Mouse (Mus musculus) heart, embryonic 11.5 days (tissue): ENCODE measurements at regions not wholly inside any gene's neighbourhood (a gene's known extent, or its start where the extent isn't known, plus 50 kb on each side); places are given as distances from the start of the nearest gene placed in this dataset.

Experiments used
- ATAC-seq: fragments of 200-750 bp; cut with Nextera tagmentation; replicated peaks from 2 replicates; pipeline ENCODE4 v1.8.0; 2017; ENCODE audit warnings: moderate library complexity; ENCODE audit not compliant: insufficient number of reproducible peaks, low FRiP score, low TSS enrichment
- H3K27ac ChIP-seq: fragments of 300-500 bp; sonication (generic); 2 replicates; pipeline ENCODE4 v1.5.1; 2014; ENCODE audit warnings: mild to moderate bottlenecking, low read depth, low read length
- H3K27me3 ChIP-seq: fragments of 300-500 bp; sonication (generic); 2 replicates; pipeline ENCODE4 v1.6.1; 2014; ENCODE audit warnings: mild to moderate bottlenecking, low read length, mixed read lengths; ENCODE audit not compliant: control insufficient read depth, insufficient read depth
- H3K36me3 ChIP-seq: fragments of 300-500 bp; sonication (generic); 2 replicates; pipeline ENCODE4 v1.6.1; 2014; ENCODE audit warnings: mild to moderate bottlenecking, low read length, moderate library complexity, mixed read lengths; ENCODE audit not compliant: control insufficient read depth, insufficient read depth
- H3K4me1 ChIP-seq: fragments of 300-500 bp; sonication (generic); 2 replicates; pipeline ENCODE4 v1.6.1; 2014; ENCODE audit warnings: low read length; ENCODE audit not compliant: control insufficient read depth, insufficient read depth
- H3K4me2 ChIP-seq: fragments of 300-500 bp; sonication (generic); 2 replicates; pipeline ENCODE4 v1.6.1; 2014; ENCODE audit warnings: mild to moderate bottlenecking, moderate library complexity
- H3K4me3 ChIP-seq: fragments of 300-500 bp; sonication (generic); 2 replicates; pipeline ENCODE4 v1.5.1; 2014; ENCODE audit warnings: low read depth, low read length
- H3K9ac ChIP-seq: fragments of 300-500 bp; sonication (generic); 2 replicates; pipeline ENCODE4 v1.6.1; 2014; ENCODE audit warnings: mild to moderate bottlenecking, low read depth, low read length, moderate library complexity
- H3K9me3 ChIP-seq: fragments of 300-500 bp; sonication (generic); replicated peaks from 2 replicates; pipeline ENCODE4 v1.6.1; 2016; ENCODE audit warnings: low read length; ENCODE audit not compliant: control insufficient read depth
- WGBS: fragments of 180-500 bp; shearing (Covaris S2); extraction: QIAGEN DNeasy Blood & Tissue Kit; methylation state at CpG from one replicate; pipeline ENCODE4 v1.1.7; 2014; ENCODE audit not compliant: insufficient replicate concordance; 5-methylcytosine and 5-hydroxymethylcytosine counted together

- no peak for ATAC-seq
- H3K36me3 ChIP-seq, result no peaks in the 10 kb centered on the region
- H3K4me3 ChIP-seq, result no peak overlapping the region
- H3K27me3 ChIP-seq, result no peaks in the 10 kb centered on the region
- 77% methylated on average over 5 of the region's 5 CpGs for WGBS
- no peaks in the 10 kb centered on the region for H3K9me3 ChIP-seq
- no peak overlapping the region for H3K9ac ChIP-seq
- no peaks in the 10 kb centered on the region; the same call in 1 of the 2 replicates for H3K4me1 ChIP-seq
- H3K4me2 ChIP-seq, result no peak overlapping the region
- H3K27ac ChIP-seq, result no peak overlapping the region
Measured at GRCm38 (mm10) chr3:137217926-137218325, 122.9 kb upstream of the Emcn start.

- no peaks in the 10 kb centered on the region for H3K27me3 ChIP-seq
- H3K9me3 ChIP-seq, result no peaks in the 10 kb centered on the region
- H3K4me1 ChIP-seq, result no peaks in the 10 kb centered on the region
- no peak overlapping the region for H3K4me2 ChIP-seq
- no peak overlapping the region for H3K27ac ChIP-seq
- ATAC-seq, result no peak
- H3K36me3 ChIP-seq, result no peaks in the 10 kb centered on the region
- H3K9ac ChIP-seq, result no peak overlapping the region
- no peak overlapping the region for H3K4me3 ChIP-seq
- WGBS, result 87% methylated on average over 1 of the region's 1 CpGs
Measured at GRCm38 (mm10) chr3:137226151-137226550, 114.7 kb upstream of the Emcn start.

GRCm38 (mm10) chr3:137227122-137227838 is 113.6 kb upstream of the Emcn start:
- Histone ChIP-seq H3K9ac (no peak overlapping the region), H3K36me3 (no peaks in the 10 kb centered on the region), H3K4me2 (no peak overlapping the region), H3K27me3 (no peaks in the 10 kb centered on the region), H3K27ac (no peak overlapping the region), H3K4me3 (no peak overlapping the region), H3K9me3 (no peaks in the 10 kb centered on the region), H3K4me1 (no peaks in the 10 kb centered on the region)
- 70% methylated on average over 5 of the region's 5 CpGs for WGBS
- no peak for ATAC-seq

- no peaks in the 10 kb centered on the region for H3K9me3 ChIP-seq
- H3K9ac ChIP-seq, result no peak overlapping the region
- no peaks in the 10 kb centered on the region for H3K36me3 ChIP-seq
- no peak overlapping the region for H3K27ac ChIP-seq
- H3K27me3 ChIP-seq, result no peaks in the 10 kb centered on the region
- no peaks in the 10 kb centered on the region for H3K4me1 ChIP-seq
- 59% methylated on average over 5 of the region's 5 CpGs for WGBS
- no peak overlapping the region for H3K4me3 ChIP-seq
- ATAC-seq, result no peak
- H3K4me2 ChIP-seq, result no peak overlapping the region
Measured at GRCm38 (mm10) chr3:137228416-137228815, 112.5 kb upstream of the Emcn start.

GRCm38 (mm10) chr3:137242877-137243276 is 98.0 kb upstream of the Emcn start:
- no peak for ATAC-seq
- H3K4me1 ChIP-seq, result no peaks in the 10 kb centered on the region
- no peak overlapping the region for H3K4me3 ChIP-seq
- H3K36me3 ChIP-seq, result no peaks in the 10 kb centered on the region
- H3K9me3 ChIP-seq, result no peaks in the 10 kb centered on the region
- H3K9ac ChIP-seq, result no peak overlapping the region
- WGBS, result 19% methylated on average over 1 of the region's 1 CpGs
- no peak overlapping the region for H3K4me2 ChIP-seq
- no peaks in the 10 kb centered on the region for H3K27me3 ChIP-seq
- H3K27ac ChIP-seq, result no peak overlapping the region

- WGBS, result 88% methylated on average over 4 of the region's 4 CpGs
- Histone ChIP-seq H3K4me3 (no peak overlapping the region), H3K27me3 (no peaks in the 10 kb centered on the region), H3K27ac (no peak overlapping the region), H3K4me1 (no peaks in the 10 kb centered on the region), H3K9me3 (no peaks in the 10 kb centered on the region), H3K9ac (no peak overlapping the region), H3K36me3 (no peaks in the 10 kb centered on the region), H3K4me2 (no peak overlapping the region)
- ATAC-seq, result no peak
Measured at GRCm38 (mm10) chr3:137263907-137264306, 77.0 kb upstream of the Emcn start.

- Histone ChIP-seq H3K27ac (no peak overlapping the region), H3K9ac (no peak overlapping the region), H3K27me3 (no peaks in the 10 kb centered on the region), H3K36me3 (no peaks in the 10 kb centered on the region), H3K4me3 (no peak overlapping the region), H3K9me3 (no peaks in the 10 kb centered on the region), H3K4me1 (no peaks in the 10 kb centered on the region), H3K4me2 (no peak overlapping the region)
- WGBS, result 68% methylated on average over 1 of the region's 1 CpGs
- ATAC-seq, result no peak
Measured at GRCm38 (mm10) chr3:137267752-137268151, 73.1 kb upstream of the Emcn start.

- no peak for ATAC-seq
- no peak overlapping the region for H3K4me2 ChIP-seq
- H3K4me3 ChIP-seq, result no peak overlapping the region
- H3K4me1 ChIP-seq, result no peaks in the 10 kb centered on the region
- 63% methylated on average over 8 of the region's 8 CpGs for whole genome bisulfite sequencing
- H3K27ac ChIP-seq, result no peak overlapping the region
- H3K9me3 ChIP-seq, result no peaks in the 10 kb centered on the region
- no peak overlapping the region for H3K9ac ChIP-seq
- no peaks in the 10 kb centered on the region for H3K36me3 ChIP-seq
- no peaks in the 10 kb centered on the region for H3K27me3 ChIP-seq
Measured at GRCm38 (mm10) chr3:137275444-137275843, 65.4 kb upstream of the Emcn start.

- Histone ChIP-seq H3K36me3 (no peaks in the 10 kb centered on the region), H3K9ac (no peak overlapping the region), H3K4me2 (no peak overlapping the region), H3K4me1 (no peaks in the 10 kb centered on the region), H3K9me3 (no peaks in the 10 kb centered on the region), H3K4me3 (no peak overlapping the region), H3K27me3 (no peaks in the 10 kb centered on the region), H3K27ac (no peak overlapping the region)
- ATAC-seq, result no peak
- 85% methylated on average over 1 of the region's 1 CpGs for WGBS
Measured at GRCm38 (mm10) chr3:137279284-137279683, 61.6 kb upstream of the Emcn start.
